Mouse (Mus musculus) kidney, postnatal 4 days (tissue): ENCODE data around the gene Gm20388.

Source experiments
- DNase-seq, 2 experiments: peaks; one replicate each; pipeline ENCODE4 v3.0.0; 2021; ENCODE audit warnings: mixed read lengths in 2 of 2

Gm20388 gene

GRCm38 (mm10) chr8:120273430-120273829, 362.8 kb downstream of the Gm20388 start:
- DNase-seq = peak in 1 of 2 experiments; percentile 16

GRCm38 (mm10) chr8:120276051-120276890, 365.6 kb downstream of the Gm20388 start:
- peak; percentile 92 to 94 for DNase-seq

GRCm38 (mm10) chr8:120276891-120277426, 366.3 kb downstream of the Gm20388 start:
- DNase-seq = peak; percentile 74 to 82

- DNase-seq = peak; percentile 64 to 68
Measured at GRCm38 (mm10) chr8:120278009-120278408, 367.4 kb downstream of the Gm20388 start.

- peak in 1 of 2 experiments; percentile 42 for DNase-seq
Measured at GRCm38 (mm10) chr8:120279418-120279817, 368.8 kb downstream of the Gm20388 start.

GRCm38 (mm10) chr8:120281487-120281886, 370.8 kb downstream of the Gm20388 start:
- peak; percentile 90 to 92 for DNase-seq

GRCm38 (mm10) chr8:120282465-120282864, 371.8 kb downstream of the Gm20388 start:
- peak; percentile 49 to 50 for DNase-seq

GRCm38 (mm10) chr8:120284265-120284664, 373.6 kb downstream of the Gm20388 start:
- DNase-seq = peak; percentile 54 to 67

GRCm38 (mm10) chr8:120285033-120285432, 374.4 kb downstream of the Gm20388 start:
- DNase-seq = peak in 1 of 2 experiments; percentile 57

GRCm38 (mm10) chr8:120285878-120286277, 375.2 kb downstream of the Gm20388 start:
- DNase-seq = no peak

- DNase-seq = peak; percentile 82 to 86
Measured at GRCm38 (mm10) chr8:120288122-120288908, 377.7 kb downstream of the Gm20388 start.

- DNase-seq = no peak
Measured at GRCm38 (mm10) chr8:120289191-120289590, 378.6 kb downstream of the Gm20388 start.

GRCm38 (mm10) chr8:120289698-120290181, 379.1 kb downstream of the Gm20388 start:
- no peak for DNase-seq

GRCm38 (mm10) chr8:120290614-120291013, 380.0 kb downstream of the Gm20388 start:
- DNase-seq = no peak

GRCm38 (mm10) chr8:120291650-120292049, 381.0 kb downstream of the Gm20388 start:
- no peak for DNase-seq

- peak; percentile 30 to 53 for DNase-seq
Measured at GRCm38 (mm10) chr8:120292316-120293107, 381.9 kb downstream of the Gm20388 start.

- DNase-seq = no peak
Measured at GRCm38 (mm10) chr8:120293421-120294357, 383.0 kb downstream of the Gm20388 start.

- DNase-seq = peak; percentile 51 to 69
Measured at GRCm38 (mm10) chr8:120294982-120295870, 384.6 kb downstream of the Gm20388 start.

GRCm38 (mm10) chr8:120297000-120297399, 386.4 kb downstream of the Gm20388 start:
- peak in 1 of 2 experiments; percentile 17 for DNase-seq
